Mouse (Mus musculus) heart, embryonic 15.5 days (tissue): ENCODE data around the gene Cbr2. TPM values are rescaled to one million over a fixed set of nuclear protein-coding genes. Genes with fewer than 3 reads are reported as not detected.
A peak's percentile ranks its signal among the peaks of the same experiment; 100 is the strongest.

Experiments
- ATAC-seq: fragments of 200-750 bp; cut with Nextera tagmentation; replicated peaks from 2 replicates; pipeline ENCODE4 v1.8.0; 2017; ENCODE audit warnings: low read depth, moderate TSS enrichment; ENCODE audit not compliant: insufficient number of reproducible peaks, insufficient read depth, low FRiP score
- H3K27ac ChIP-seq: fragments of 300-500 bp; sonication (generic); 2 replicates; pipeline ENCODE4 v1.5.1; 2015; ENCODE audit warnings: mild to moderate bottlenecking, inconsistent platforms
- H3K27me3 ChIP-seq: fragments of 300-500 bp; sonication (generic); 2 replicates; pipeline ENCODE4 v1.6.1; 2015; ENCODE audit warnings: inconsistent platforms
- H3K36me3 ChIP-seq: fragments of 300-500 bp; sonication (generic); 2 replicates; pipeline ENCODE4 v1.6.1; 2015; ENCODE audit warnings: mild to moderate bottlenecking, inconsistent platforms
- H3K4me1 ChIP-seq: fragments of 300-500 bp; sonication (generic); replicated peaks from 2 replicates; pipeline ENCODE4 v1.6.1; 2015; ENCODE audit warnings: inconsistent platforms
- H3K4me2 ChIP-seq: fragments of 300-500 bp; sonication (generic); 2 replicates; pipeline ENCODE4 v1.6.1; 2015; ENCODE audit warnings: inconsistent platforms, mild to moderate bottlenecking, moderate library complexity
- H3K4me3 ChIP-seq: fragments of 300-500 bp; sonication (generic); 2 replicates; pipeline ENCODE4 v1.5.1; 2015; ENCODE audit warnings: mild to moderate bottlenecking, inconsistent platforms
- H3K9ac ChIP-seq: fragments of 300-500 bp; sonication (generic); 2 replicates; pipeline ENCODE4 v1.6.1; 2015; ENCODE audit warnings: mild to moderate bottlenecking, inconsistent platforms
- H3K9me3 ChIP-seq: fragments of 300-500 bp; sonication (generic); replicated peaks from 2 replicates; pipeline ENCODE4 v1.6.1; 2016; ENCODE audit warnings: inconsistent platforms
- WGBS: fragments of 180-500 bp; shearing (Covaris S2); methylation state at CpG from one replicate; pipeline ENCODE4 v1.1.7; 2015; ENCODE audit warnings: mixed read lengths; 5-methylcytosine and 5-hydroxymethylcytosine counted together
- polyA plus RNA-seq: library from polyadenylated mRNA; unstranded; fragments of >200 nt; fragmentation: Nextera tagmentation; extraction: Ambion mirVana; gene quantifications from 2 replicates; pipeline ENCODE4 v1.2.1, GENCODE M21; 2015

Cbr2 gene
- polyA plus RNA-seq, 1 experiment from 2014 or later = 11.4 TPM

DNA sequence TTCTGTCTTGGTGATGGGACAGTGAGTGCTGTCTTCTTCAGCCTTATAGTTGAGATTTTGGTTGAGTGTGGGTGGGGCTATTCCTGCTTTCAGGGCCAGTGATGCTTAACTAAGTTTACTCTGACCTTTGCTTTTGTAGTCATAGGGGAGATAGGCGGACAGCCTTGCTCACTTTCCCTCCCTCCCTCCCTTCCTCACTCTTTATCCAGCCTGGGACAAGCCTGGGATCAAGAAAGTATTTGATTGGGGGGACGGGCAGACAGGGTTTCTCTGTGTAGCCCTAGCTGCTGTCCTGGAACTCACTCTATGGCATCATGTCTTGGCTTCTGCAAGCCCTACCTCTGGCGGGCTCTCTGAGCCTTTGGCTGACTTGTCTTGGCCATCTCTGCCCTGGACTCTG lies 38.5 kb downstream of the Cbr2 start:
- 82% methylated on average over 3 of the region's 3 CpGs for WGBS
- Histone ChIP-seq H3K4me1 (peaks cover 45% of the 10 kb centered on the region), H3K27ac (no peak overlapping the region), H3K27me3 (no peaks in the 10 kb centered on the region), H3K4me3 (no peak overlapping the region), H3K9ac (no peak overlapping the region), H3K9me3 (no peaks in the 10 kb centered on the region), H3K36me3 (peaks cover 8% of the 10 kb centered on the region), H3K4me2 (no peak overlapping the region)
- ATAC-seq = no peak

GRCm38 (mm10) chr11:120692471-120693011 lies 39.4 kb downstream of the Cbr2 start:
- Histone ChIP-seq H3K9ac (no peak overlapping the region), H3K27ac (peak overlapping the region; percentile 55), H3K4me1 (peaks cover 36% of the 10 kb centered on the region), H3K27me3 (no peaks in the 10 kb centered on the region), H3K4me3 (no peak overlapping the region), H3K36me3 (peaks cover 8% of the 10 kb centered on the region), H3K4me2 (no peak overlapping the region), H3K9me3 (no peaks in the 10 kb centered on the region)
- WGBS = 76% methylated on average over 4 of the region's 4 CpGs
- no peak for ATAC-seq

DNA sequence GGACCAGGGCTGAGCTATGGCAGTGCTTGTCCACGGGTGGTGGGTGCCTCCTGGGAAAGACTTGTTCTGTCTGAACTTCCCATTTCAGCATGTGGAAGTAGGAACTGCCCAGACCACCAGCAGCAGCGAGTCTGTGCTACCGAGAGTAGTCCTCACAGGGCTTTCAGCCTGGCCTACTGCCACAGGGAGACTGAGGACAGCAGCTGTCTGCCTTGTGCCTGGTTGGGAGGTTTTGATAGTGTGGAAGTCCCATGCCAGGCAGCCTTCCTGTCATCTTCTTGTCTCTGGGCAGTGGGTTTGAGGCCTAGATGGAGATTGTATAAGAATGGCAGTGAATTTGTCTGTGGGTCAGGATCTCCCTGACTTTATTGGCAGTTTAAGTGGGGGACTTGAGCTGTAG lies 42.5 kb downstream of the Cbr2 start:
- WGBS = 78% methylated on average over 3 of the region's 3 CpGs
- Histone ChIP-seq H3K27me3 (no peaks in the 10 kb centered on the region), H3K9ac (no peak overlapping the region), H3K36me3 (peaks cover 11% of the 10 kb centered on the region), H3K4me2 (no peak overlapping the region), H3K4me3 (no peak overlapping the region), H3K27ac (no peak overlapping the region), H3K9me3 (no peaks in the 10 kb centered on the region), H3K4me1 (peaks cover 12% of the 10 kb centered on the region)
- ATAC-seq = no peak

DNA sequence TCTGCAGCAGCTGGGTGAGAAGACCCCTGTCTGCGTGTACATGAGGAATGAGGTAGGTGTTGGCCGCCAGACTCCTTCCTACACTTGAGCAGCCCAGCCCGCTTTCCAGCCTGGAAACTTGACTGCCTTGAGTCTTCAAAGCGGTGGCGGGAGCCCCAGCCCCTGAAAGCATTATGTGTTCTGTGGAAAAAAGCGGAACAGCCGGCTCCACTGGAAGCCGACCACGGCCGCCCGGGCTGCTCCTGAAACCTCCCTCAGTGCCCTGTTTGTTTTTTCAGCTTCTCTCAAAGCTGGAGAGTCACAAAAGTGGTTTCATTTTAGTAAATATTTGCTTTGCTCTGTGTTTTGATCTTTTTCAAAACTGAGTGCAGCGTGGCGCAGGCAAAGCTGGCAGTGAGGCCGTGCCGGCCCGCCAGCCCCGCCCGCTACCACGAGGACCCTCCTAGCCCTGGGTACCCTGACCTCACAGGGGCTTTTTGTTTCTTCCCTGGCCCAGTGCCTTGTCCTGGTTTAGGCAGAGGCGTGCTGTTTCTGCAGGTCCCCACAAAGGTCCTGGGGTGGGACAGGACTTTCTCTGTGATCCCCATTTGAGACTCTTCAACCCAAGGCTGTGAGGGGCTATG lies 45.2 kb downstream of the Cbr2 start:
- H3K27me3 ChIP-seq = no peaks in the 10 kb centered on the region
- no peak for ATAC-seq
- H3K4me3 ChIP-seq = no peak overlapping the region
- H3K36me3 ChIP-seq = peaks cover 16% of the 10 kb centered on the region
- no peaks in the 10 kb centered on the region for H3K9me3 ChIP-seq
- 84% methylated on average over 20 of the region's 20 CpGs for WGBS
- no peak overlapping the region for H3K4me2 ChIP-seq
- H3K9ac ChIP-seq = no peak overlapping the region
- no peaks in the 10 kb centered on the region for H3K4me1 ChIP-seq
- H3K27ac ChIP-seq = no peak overlapping the region

- 73% methylated on average over 2 of the region's 2 CpGs for WGBS
- no peak overlapping the region for H3K4me3 ChIP-seq
- no peak overlapping the region for H3K27ac ChIP-seq
- no peaks in the 10 kb centered on the region for H3K27me3 ChIP-seq
- H3K36me3 ChIP-seq = peaks cover 33% of the 10 kb centered on the region
- H3K9ac ChIP-seq = no peak overlapping the region
- ATAC-seq = 0 out of 2 replicates have a peak, but pooled peaks have one; percentile 30
- no peaks in the 10 kb centered on the region for H3K9me3 ChIP-seq
- no peak overlapping the region for H3K4me2 ChIP-seq
- no peaks in the 10 kb centered on the region for H3K4me1 ChIP-seq
Measured at GRCm38 (mm10) chr11:120684660-120685059, 47.3 kb downstream of the Cbr2 start.

- no peaks in the 10 kb centered on the region for H3K27me3 ChIP-seq
- ATAC-seq = no peak
- H3K4me3 ChIP-seq = no peak overlapping the region
- H3K9ac ChIP-seq = no peak overlapping the region
- no peak overlapping the region for H3K27ac ChIP-seq
- H3K9me3 ChIP-seq = no peaks in the 10 kb centered on the region
- WGBS = 85% methylated on average over 2 of the region's 2 CpGs
- peaks cover 30% of the 10 kb centered on the region for H3K36me3 ChIP-seq
- no peak overlapping the region for H3K4me2 ChIP-seq
- H3K4me1 ChIP-seq = no peaks in the 10 kb centered on the region
Measured at GRCm38 (mm10) chr11:120684086-120684485, 47.8 kb downstream of the Cbr2 start.

GRCm38 (mm10) chr11:120683536-120683935 lies 48.4 kb downstream of the Cbr2 start:
- no peaks in the 10 kb centered on the region for H3K27me3 ChIP-seq
- no peak overlapping the region for H3K4me2 ChIP-seq
- H3K36me3 ChIP-seq = peaks cover 29% of the 10 kb centered on the region
- 86% methylated on average over 3 of the region's 3 CpGs for WGBS
- H3K9me3 ChIP-seq = no peaks in the 10 kb centered on the region
- ATAC-seq = no peak
- no peak overlapping the region for H3K4me3 ChIP-seq
- no peak overlapping the region for H3K27ac ChIP-seq
- no peak overlapping the region for H3K9ac ChIP-seq
- H3K4me1 ChIP-seq = no peaks in the 10 kb centered on the region

- Histone ChIP-seq H3K27me3 (no peaks in the 10 kb centered on the region), H3K9me3 (no peaks in the 10 kb centered on the region), H3K9ac (no peak overlapping the region), H3K36me3 (peaks cover 35% of the 10 kb centered on the region), H3K27ac (no peak overlapping the region), H3K4me1 (no peaks in the 10 kb centered on the region), H3K4me2 (no peak overlapping the region), H3K4me3 (no peak overlapping the region)
- 91% methylated on average over 5 of the region's 5 CpGs for WGBS
- no peak for ATAC-seq
Measured at GRCm38 (mm10) chr11:120682683-120683082, 49.2 kb downstream of the Cbr2 start.

- H3K27me3 ChIP-seq = no peaks in the 10 kb centered on the region
- no peak overlapping the region for H3K27ac ChIP-seq
- H3K36me3 ChIP-seq = peaks cover 37% of the 10 kb centered on the region
- H3K4me3 ChIP-seq = no peak overlapping the region
- no peak for ATAC-seq
- 0 out of 2 replicates have a peak, but pooled peaks cover 3% of the 10 kb centered on the region for H3K4me1 ChIP-seq
- WGBS = 72% methylated on average over 3 of the region's 3 CpGs
- H3K4me2 ChIP-seq = no peak overlapping the region
- no peak overlapping the region for H3K9ac ChIP-seq
- H3K9me3 ChIP-seq = no peaks in the 10 kb centered on the region
Measured at GRCm38 (mm10) chr11:120679909-120680308, 52.0 kb downstream of the Cbr2 start.

Other genes with a start within 250 kb of the Cbr2 start
- gene Mrpl12, start 247.5 kb downstream of the Cbr2 start, polyA plus RNA-seq = 203 and 218 TPM in 2 replicates
- gene Slc25a10, start 240.3 kb downstream of the Cbr2 start, polyA plus RNA-seq = 32.1 and 45.0 TPM in 2 replicates
- 2.7 and 2.8 TPM in 2 replicates for gene Gcgr, start 201.4 kb downstream of the Cbr2 start, polyA plus RNA-seq
- gene Mcrip1, start 182.4 kb downstream of the Cbr2 start, polyA plus RNA-seq = 119 and 143 TPM in 2 replicates
- gene Ppp1r27, start 181.0 kb downstream of the Cbr2 start, polyA plus RNA-seq = 0.50 and 7.6 TPM in 2 replicates
- gene P4hb, start 158.9 kb downstream of the Cbr2 start, polyA plus RNA-seq = 357 and 484 TPM in 2 replicates
- 345 and 458 TPM in 2 replicates for gene Arhgdia, start 150.5 kb downstream of the Cbr2 start, polyA plus RNA-seq
- 238 and 262 TPM in 2 replicates for gene Alyref, start 133.7 kb downstream of the Cbr2 start, polyA plus RNA-seq
- 175 and 182 TPM in 2 replicates for gene Anapc11, start 133.7 kb downstream of the Cbr2 start, polyA plus RNA-seq
- 11.7 and 13.0 TPM in 2 replicates for gene Npb, start 123.6 kb downstream of the Cbr2 start, polyA plus RNA-seq
- 80.3 and 111 TPM in 2 replicates for gene Pcyt2, start 114.2 kb downstream of the Cbr2 start, polyA plus RNA-seq
- gene Sirt7, start 106.9 kb downstream of the Cbr2 start, polyA plus RNA-seq = 17.6 and 25.1 TPM in 2 replicates
- gene Mafg, start 98.5 kb downstream of the Cbr2 start, polyA plus RNA-seq = 17.8 and 21.2 TPM in 2 replicates
- 17.1 and 23.5 TPM in 2 replicates for gene Pycr1, start 88.3 kb downstream of the Cbr2 start, polyA plus RNA-seq
- 13.2 and 15.4 TPM in 2 replicates for gene Myadml2, start 84.0 kb downstream of the Cbr2 start, polyA plus RNA-seq
- gene Notum, start 70.9 kb downstream of the Cbr2 start, polyA plus RNA-seq = 1.5 and 2.7 TPM in 2 replicates
- 90.4 and 110 TPM in 2 replicates for gene Aspscr1, start 59.1 kb downstream of the Cbr2 start, polyA plus RNA-seq
- gene Cenpx, start 18.4 kb downstream of the Cbr2 start, polyA plus RNA-seq = 105 and 111 TPM in 2 replicates
- 27.5 and 36.8 TPM in 2 replicates for gene Lrrc45, start 18.2 kb downstream of the Cbr2 start, polyA plus RNA-seq
- gene Rac3, start 10.6 kb downstream of the Cbr2 start, polyA plus RNA-seq = 7.8 and 17.0 TPM in 2 replicates
- gene Dcxr, start 4.8 kb downstream of the Cbr2 start, polyA plus RNA-seq = 7.0 and 16.7 TPM in 2 replicates
- gene Hmga1b, start 30.7 kb upstream of the Cbr2 start, polyA plus RNA-seq = 2.1 and 2.8 TPM in 2 replicates
- 21.1 and 30.8 TPM in 2 replicates for gene Rfng, start 52.1 kb upstream of the Cbr2 start, polyA plus RNA-seq
- 113 and 134 TPM in 2 replicates for gene Gps1, start 52.2 kb upstream of the Cbr2 start, polyA plus RNA-seq
- 36.9 and 50.0 TPM in 2 replicates for gene Dus1l, start 64.3 kb upstream of the Cbr2 start, polyA plus RNA-seq
- gene Fasn, start 92.4 kb upstream of the Cbr2 start, polyA plus RNA-seq = 17.0 and 31.7 TPM in 2 replicates
- gene Ccdc57, start 200.8 kb upstream of the Cbr2 start, polyA plus RNA-seq = 3.5 and 4.5 TPM in 2 replicates
- 158 and 159 TPM in 2 replicates for gene Slc16a3, start 216.4 kb upstream of the Cbr2 start, polyA plus RNA-seq